Mouse (Mus musculus): ENCODE results near the gene Gm17093.
"Not testable (repeated sequence)": the region's sequence is repeated elsewhere in the genome, so short reads cannot be mapped to it uniquely, and the experiment has no call there.

The Gm17093 gene

GRCm38 (mm10) chr14:44517976-44518375 is at the start of gene Gm17093:
Gm17093 (plus strand) TSS chr14:44518276.
- in situ Hi-C loops (cut with MboI, MseI) = not testable (repeated sequence)

GRCm38 (mm10) chr14:44492163-44492562 is 25.9 kb upstream of the Gm17093 start, which contains the start of gene BC061237:
BC061237 (plus strand) TSS chr14:44492463.
- in situ Hi-C loops (cut with MboI, MseI) = loop anchor here (5.0 kb wide), 1 partner anchor 85 kb away; no protein-coding TSS in a partner anchor

GRCm38 (mm10) chr14:44547961-44548360 is 29.9 kb downstream of the Gm17093 start:
- in situ Hi-C loops (cut with MboI, MseI) = loop anchor here (10.0 kb wide), 1 partner anchor 87 kb away; no protein-coding TSS in a partner anchor
